12 mouse cellular contexts compared by ENCODE assay signal in the genomic region with DNA sequence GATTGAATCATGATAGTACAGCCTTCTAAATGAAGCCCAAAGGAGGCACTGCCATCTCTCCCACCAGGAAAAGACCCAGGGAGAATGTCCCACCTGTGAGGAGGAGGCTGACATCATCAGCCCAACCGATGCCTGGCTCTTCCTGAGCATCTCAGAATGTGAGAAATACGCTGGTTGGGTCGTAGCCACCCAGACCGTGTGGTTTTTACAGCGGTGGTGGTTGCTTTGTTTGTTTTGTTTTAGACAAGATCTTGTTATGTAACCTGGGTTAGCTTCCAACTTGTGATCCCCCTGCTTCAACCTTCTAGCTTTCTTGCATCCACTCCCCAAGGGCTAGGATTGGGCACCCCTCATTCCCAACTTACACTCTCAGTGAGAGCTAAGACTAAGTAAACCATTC.
"Had no signal": no experiment of that assay in that cellular context is flagged by ENCODE, and none has a peak within 500 bp of the region (broad histone marks: within the 10 kb centered on the region; RNA-seq: fewer than 3 reads in every experiment).

No protein-coding gene starts in this region.

- DNase-seq: kidney, adult 18-20 months; kidney, adult 9 months; kidney, postnatal 14 days; kidney, postnatal 4 days; left cerebral cortex, postnatal 4 days; liver; lung, adult 18-20 months; lung, postnatal 14 days; lung, postnatal 4 days; thymus, adult 2 months had no signal

- ATAC-seq: liver, embryonic 12.5 days; midbrain, embryonic 15.5 days had no signal
